Mouse (Mus musculus) thymus, adult 2 months (tissue): ENCODE results near the gene Omp.

Experiments used
- CTCF ChIP-seq: fragments of 200-500 bp; IDR thresholded peaks from 2 replicates; pipeline ENCODE4 v1.5.1; 2012; ENCODE audit warnings: mild to moderate bottlenecking, control low read depth, low read length, moderate library complexity, borderline replicate concordance; ENCODE audit not compliant: control insufficient read depth, poor library complexity, insufficient read depth; ENCODE audit errors: extremely low read depth
- POLR2A ChIP-seq: fragments of 200-500 bp; IDR thresholded peaks from 2 replicates; pipeline ENCODE4 v1.6.1; 2012; ENCODE audit warnings: mild to moderate bottlenecking, low read length, control low read depth, moderate library complexity; ENCODE audit not compliant: control insufficient read depth, poor library complexity, insufficient read depth; ENCODE audit errors: extremely low read depth

GRCm38 (mm10) chr7:98188680-98189079 is 43.4 kb upstream of the Omp start:
- TF ChIP-seq CTCF, result no peak
- no peak for TF ChIP-seq POLR2A
